Mouse (Mus musculus): ENCODE data around the gene Lama1. TPM values are rescaled to one million over a fixed set of nuclear protein-coding genes. Genes with fewer than 3 reads are reported as not detected.
A peak's percentile ranks its signal among the peaks of the same experiment; 100 is the strongest.
"Not testable (repeated sequence)": the region's sequence is repeated elsewhere in the genome, so short reads cannot be mapped to it uniquely, and the experiment has no call there.

Gene Lama1
- total and polyA plus RNA-seq, 2 experiments from 2014 or later: 2.9 to 21.2 TPM

GRCm38 (mm10) chr17:67836146-67836895 is 139.3 kb downstream of the Lama1 start:
- Histone ChIP-seq H3K27me3 (ENCODE audit: insufficient read depth, low read length) (no peaks in the 10 kb centered on the region; the same call in 1 of the 2 replicates), H3K9ac (no peak overlapping the region), H3K4me3 (ENCODE audit: low read depth, low read length) (no peak overlapping the region), H3K9me3 (ENCODE audit: low read length) (no peaks in the 10 kb centered on the region), H3K27ac (ENCODE audit: low read depth, low read length) (no peak overlapping the region), H3K4me2 (ENCODE audit: low read depth) (no peak overlapping the region), H3K36me3 (ENCODE audit: insufficient read depth) (no peaks in the 10 kb centered on the region), H3K4me1 (ENCODE audit: insufficient read depth) (no peaks in the 10 kb centered on the region)
- ATAC-seq (no peak), DNase-seq (no peak)
- 95% methylated on average over 20 of the region's 20 CpGs for WGBS
- TF ChIP-seq CTCF (IDR thresholded peaks at IDR 0.05; ENCODE audit: low read depth): no peak

- Histone ChIP-seq H3K4me2 (ENCODE audit: low read depth) (no peak overlapping the region), H3K27ac (ENCODE audit: low read depth, low read length) (no peak overlapping the region), H3K27me3 (ENCODE audit: insufficient read depth, low read length) (no peaks in the 10 kb centered on the region; the same call in 1 of the 2 replicates), H3K4me3 (ENCODE audit: low read depth, low read length) (no peak overlapping the region), H3K9me3 (ENCODE audit: low read length) (no peaks in the 10 kb centered on the region), H3K36me3 (ENCODE audit: insufficient read depth) (no peaks in the 10 kb centered on the region), H3K9ac (no peak overlapping the region), H3K4me1 (ENCODE audit: insufficient read depth) (no peaks in the 10 kb centered on the region)
- peak; percentile 83 for ATAC-seq
- 49% methylated on average over 17 of the region's 17 CpGs for WGBS
- DNase-seq: peak; percentile 93
- peak; percentile 91 for TF ChIP-seq CTCF (IDR thresholded peaks at IDR 0.05; ENCODE audit: low read depth)
These were observed 140.5 kb downstream of the Lama1 start for GRCm38 (mm10) chr17:67837351-67838090.

GRCm38 (mm10) chr17:67838948-67839347 is 141.9 kb downstream of the Lama1 start:
- Histone ChIP-seq H3K36me3 (ENCODE audit: insufficient read depth) (no peaks in the 10 kb centered on the region), H3K4me1 (ENCODE audit: insufficient read depth) (no peaks in the 10 kb centered on the region), H3K9ac (no peak overlapping the region), H3K27me3 (ENCODE audit: insufficient read depth, low read length) (no peaks in the 10 kb centered on the region; the same call in 1 of the 2 replicates), H3K27ac (ENCODE audit: low read depth, low read length) (no peak overlapping the region), H3K4me2 (ENCODE audit: low read depth) (no peak overlapping the region), H3K9me3 (ENCODE audit: low read length) (no peaks in the 10 kb centered on the region), H3K4me3 (ENCODE audit: low read depth, low read length) (no peak overlapping the region)
- ATAC-seq (no peak), DNase-seq (no peak)
- WGBS: 86% methylated on average over 13 of the region's 13 CpGs
- no peak for TF ChIP-seq CTCF (IDR thresholded peaks at IDR 0.05; ENCODE audit: low read depth)

- not testable (repeated sequence) for H3K9me3 ChIP-seq (ENCODE audit: low read length); H3K9ac ChIP-seq; H3K4me1 ChIP-seq (ENCODE audit: insufficient read depth); H3K27me3 ChIP-seq (ENCODE audit: insufficient read depth, low read length); H3K4me2 ChIP-seq (ENCODE audit: low read depth); H3K27ac ChIP-seq (ENCODE audit: low read depth, low read length); DNase-seq; ATAC-seq; H3K36me3 ChIP-seq (ENCODE audit: insufficient read depth); H3K4me3 ChIP-seq (ENCODE audit: low read depth, low read length)
- 94% methylated on average over 2 of the region's 2 CpGs for WGBS
These were observed 144.4 kb downstream of the Lama1 start for GRCm38 (mm10) chr17:67841494-67841893.

GRCm38 (mm10) chr17:67861080-67861630 is 164.1 kb downstream of the Lama1 start:
- ATAC-seq (no peak), DNase-seq (no peak)
- Histone ChIP-seq H3K36me3 (ENCODE audit: insufficient read depth) (no peaks in the 10 kb centered on the region), H3K9ac (no peak overlapping the region), H3K27me3 (ENCODE audit: insufficient read depth, low read length) (no peaks in the 10 kb centered on the region), H3K4me1 (ENCODE audit: insufficient read depth) (peaks cover 4% of the 10 kb centered on the region), H3K4me2 (ENCODE audit: low read depth) (no peak overlapping the region), H3K9me3 (ENCODE audit: low read length) (no peaks in the 10 kb centered on the region), H3K4me3 (ENCODE audit: low read depth, low read length) (no peak overlapping the region), H3K27ac (ENCODE audit: low read depth, low read length) (no peak overlapping the region)
- WGBS: 73% methylated on average over 10 of the region's 10 CpGs
- no peak for TF ChIP-seq CTCF (IDR thresholded peaks at IDR 0.05; ENCODE audit: low read depth)

- H3K9me3 ChIP-seq (ENCODE audit: low read length): no peaks in the 10 kb centered on the region
- H3K4me1 ChIP-seq (ENCODE audit: insufficient read depth): peaks cover 4% of the 10 kb centered on the region
- WGBS: 76% methylated on average over 16 of the region's 16 CpGs
- H3K4me2 ChIP-seq (ENCODE audit: low read depth): no peak overlapping the region
- H3K36me3 ChIP-seq (ENCODE audit: insufficient read depth): no peaks in the 10 kb centered on the region
- DNase-seq (peak; percentile 89), ATAC-seq (peak; percentile 91)
- H3K27ac ChIP-seq (ENCODE audit: low read depth, low read length): no peak overlapping the region
- TF ChIP-seq CTCF (IDR thresholded peaks at IDR 0.05; ENCODE audit: low read depth): peak; percentile 99
- no peak overlapping the region for H3K4me3 ChIP-seq (ENCODE audit: low read depth, low read length)
- H3K9ac ChIP-seq: no peak overlapping the region
- H3K27me3 ChIP-seq (ENCODE audit: insufficient read depth, low read length): no peaks in the 10 kb centered on the region
These were observed 164.9 kb downstream of the Lama1 start for GRCm38 (mm10) chr17:67861744-67862535.

All from forebrain, postnatal 0 days (tissue).